Mouse (Mus musculus) right cerebral cortex, adult 18-20 months (tissue): ENCODE data around the gene Celsr1.
A peak's percentile ranks its signal among the peaks of the same experiment; 100 is the strongest.

ENCODE experiments used
- DNase-seq: peaks from one replicate; pipeline ENCODE4 v3.0.0; 2022; ENCODE audit warnings: mixed read lengths

The Celsr1 gene

GRCm38 (mm10) chr15:86033191-86033841 lies at the start of gene Celsr1:
TSS of gene Celsr1 (minus strand) at chr15:86033777.
- no peak for DNase-seq

GRCm38 (mm10) chr15:86083261-86083741 lies 49.7 kb upstream of the Celsr1 start:
- DNase-seq: no peak

- peak; percentile 70 for DNase-seq
Measured at GRCm38 (mm10) chr15:86082551-86082961, 49.0 kb upstream of the Celsr1 start.

- no peak for DNase-seq
Measured at GRCm38 (mm10) chr15:86081654-86082053, 48.1 kb upstream of the Celsr1 start.

GRCm38 (mm10) chr15:86080408-86080807 lies 46.8 kb upstream of the Celsr1 start:
- no peak for DNase-seq

- DNase-seq: no peak
Measured at GRCm38 (mm10) chr15:86079876-86080275, 46.3 kb upstream of the Celsr1 start.

- DNase-seq: no peak
Measured at GRCm38 (mm10) chr15:86079467-86079866, 45.9 kb upstream of the Celsr1 start.

GRCm38 (mm10) chr15:86078481-86079216 lies 45.1 kb upstream of the Celsr1 start:
- DNase-seq: no peak

GRCm38 (mm10) chr15:86077934-86078333 lies 44.4 kb upstream of the Celsr1 start:
- DNase-seq: no peak

GRCm38 (mm10) chr15:86076378-86076777 lies 42.8 kb upstream of the Celsr1 start:
- DNase-seq: no peak

- DNase-seq: no peak
Measured at GRCm38 (mm10) chr15:86076048-86076315, 42.4 kb upstream of the Celsr1 start.

- DNase-seq: no peak
Measured at GRCm38 (mm10) chr15:86075305-86076047, 41.9 kb upstream of the Celsr1 start.

- no peak for DNase-seq
Measured at GRCm38 (mm10) chr15:86074171-86074937, 40.8 kb upstream of the Celsr1 start.

GRCm38 (mm10) chr15:86071166-86071565 lies 37.6 kb upstream of the Celsr1 start:
- DNase-seq: no peak

- DNase-seq: no peak
Measured at GRCm38 (mm10) chr15:86070368-86070767, 36.8 kb upstream of the Celsr1 start.

- no peak for DNase-seq
Measured at GRCm38 (mm10) chr15:86069011-86069791, 35.6 kb upstream of the Celsr1 start.

GRCm38 (mm10) chr15:86067941-86068495 lies 34.4 kb upstream of the Celsr1 start:
- no peak for DNase-seq

GRCm38 (mm10) chr15:86067581-86067910 lies 34.0 kb upstream of the Celsr1 start:
- no peak for DNase-seq

- peak; percentile 77 for DNase-seq
Measured at GRCm38 (mm10) chr15:86066836-86067580, 33.4 kb upstream of the Celsr1 start.

GRCm38 (mm10) chr15:86065367-86065766 lies 31.8 kb upstream of the Celsr1 start:
- no peak for DNase-seq

GRCm38 (mm10) chr15:86064850-86065229 lies 31.3 kb upstream of the Celsr1 start:
- no peak for DNase-seq
